Mouse (Mus musculus): Measurements from ENCODE around the gene Dach1. TPM values are rescaled to one million over a fixed set of nuclear protein-coding genes. Genes with fewer than 3 reads are reported as not detected.

Dach1 gene
- polyA plus RNA-seq, 1 experiment from 2014 or later: 9.4 TPM

DNA sequence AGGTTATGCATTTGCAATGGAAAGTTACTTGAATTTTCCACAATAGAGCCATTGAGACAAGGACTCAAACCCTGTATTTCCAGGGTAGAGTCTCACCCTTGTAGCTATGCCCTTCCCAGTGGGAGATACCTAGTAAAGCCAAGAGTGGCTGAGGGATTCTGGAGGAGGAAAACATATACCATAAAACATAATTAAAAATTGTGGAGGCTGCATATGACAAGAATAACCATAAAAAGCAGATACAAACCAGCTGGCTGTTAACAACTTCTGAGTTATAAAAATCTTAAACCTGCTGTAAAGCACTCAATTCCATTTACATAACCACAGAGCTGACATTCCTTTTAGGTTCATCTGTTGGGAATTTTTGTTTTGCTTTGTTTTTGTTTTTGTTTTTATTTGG, 171.0 kb downstream of the Dach1 start:
- DNase-seq (ENCODE audit: low spot score): no peak
- H3K4me3 ChIP-seq: no peak overlapping the region
- no peaks in the 10 kb centered on the region for H3K27me3 ChIP-seq (replicated peaks; ENCODE audit: low read depth, poor library complexity, severe bottlenecking)
- H3K4me1 ChIP-seq: no peaks in the 10 kb centered on the region
- H3K36me3 ChIP-seq (replicated peaks): no peaks in the 10 kb centered on the region
- H3K27ac ChIP-seq (replicated peaks): no peak overlapping the region
- H3K9me3 ChIP-seq: no peaks in the 10 kb centered on the region

DNA sequence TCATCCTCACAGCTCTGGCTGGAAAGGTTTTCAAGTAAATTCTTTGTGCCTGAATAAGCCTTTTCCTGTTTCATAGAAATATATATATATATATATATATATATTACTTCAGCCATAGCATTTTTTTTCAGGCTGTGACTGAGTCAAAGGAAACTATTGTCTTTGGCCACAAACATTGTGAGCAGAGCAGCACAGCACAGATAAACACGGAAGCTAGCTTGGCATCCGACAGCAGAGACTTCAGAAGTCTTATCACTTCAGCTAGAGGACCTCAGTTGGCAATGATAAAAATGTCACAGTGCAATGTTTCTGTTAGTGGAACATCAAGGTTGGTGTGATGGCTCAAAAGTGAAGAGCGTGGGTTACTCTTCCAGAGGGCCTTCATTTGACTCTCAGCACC, 186.3 kb downstream of the Dach1 start:
- H3K4me3 ChIP-seq: no peak overlapping the region
- no peaks in the 10 kb centered on the region for H3K36me3 ChIP-seq (replicated peaks)
- H3K4me1 ChIP-seq: peaks cover 25% of the 10 kb centered on the region
- no peaks in the 10 kb centered on the region for H3K9me3 ChIP-seq
- no peak overlapping the region for H3K27ac ChIP-seq (replicated peaks)
- no peaks in the 10 kb centered on the region for H3K27me3 ChIP-seq (replicated peaks; ENCODE audit: low read depth, poor library complexity, severe bottlenecking)
- DNase-seq (ENCODE audit: low spot score): no peak
- 78% methylated on average over 3 of the region's 3 CpGs for WGBS

DNA sequence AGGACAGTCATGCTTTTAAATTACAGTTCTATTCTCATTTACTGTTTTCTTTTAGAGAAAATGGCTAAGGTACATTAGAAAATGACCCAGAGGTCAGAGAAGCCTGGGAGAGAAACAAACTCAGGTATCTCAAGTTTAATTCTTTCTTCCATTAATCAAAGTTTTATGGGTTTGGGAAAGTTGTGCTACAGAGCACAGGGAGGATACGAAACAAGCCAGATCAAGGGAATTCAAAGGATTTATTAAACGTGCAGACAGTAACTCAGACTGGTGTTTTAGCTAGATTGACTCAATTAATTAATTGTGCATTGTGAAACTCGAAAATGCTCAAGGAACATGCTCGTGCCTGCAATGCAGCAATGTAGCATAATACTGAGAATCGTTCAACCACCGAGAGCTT, 186.9 kb downstream of the Dach1 start:
- no peak for DNase-seq (ENCODE audit: low spot score)
- no peaks in the 10 kb centered on the region for H3K9me3 ChIP-seq
- 81% methylated on average over 6 of the region's 6 CpGs for whole genome bisulfite sequencing
- peaks cover 25% of the 10 kb centered on the region for H3K4me1 ChIP-seq
- H3K27ac ChIP-seq (replicated peaks): no peak overlapping the region
- H3K36me3 ChIP-seq (replicated peaks): no peaks in the 10 kb centered on the region
- H3K27me3 ChIP-seq (replicated peaks; ENCODE audit: low read depth, poor library complexity, severe bottlenecking): no peaks in the 10 kb centered on the region
- H3K4me3 ChIP-seq: no peak overlapping the region

DNA sequence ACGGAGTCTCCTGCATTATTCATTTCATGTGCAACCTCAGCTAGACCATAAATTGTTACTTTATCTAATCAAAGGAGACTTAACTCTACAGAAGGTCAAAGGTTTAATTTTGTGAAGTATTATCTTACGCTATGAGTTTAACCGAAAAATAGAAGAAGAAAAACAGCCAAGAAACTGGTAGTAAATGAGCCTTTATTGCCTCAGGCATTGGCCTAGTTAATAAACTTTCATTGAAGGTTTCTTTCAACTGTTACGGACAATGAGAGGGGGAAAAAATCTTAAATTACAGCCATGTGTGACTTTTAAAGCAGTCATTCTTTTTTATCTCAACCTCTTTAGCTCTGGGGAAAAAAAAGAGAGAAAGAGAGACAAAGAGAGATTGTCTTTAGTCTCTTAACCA, 188.7 kb downstream of the Dach1 start:
- DNase-seq (ENCODE audit: low spot score): no peak
- H3K27me3 ChIP-seq (replicated peaks; ENCODE audit: low read depth, poor library complexity, severe bottlenecking): no peaks in the 10 kb centered on the region
- peaks cover 42% of the 10 kb centered on the region for H3K4me1 ChIP-seq
- H3K27ac ChIP-seq (replicated peaks): peak overlapping the region; percentile 6; the same call in 1 of the 2 replicates
- no peak overlapping the region for H3K4me3 ChIP-seq
- WGBS: 19% methylated on average over 4 of the region's 4 CpGs
- no peaks in the 10 kb centered on the region for H3K9me3 ChIP-seq
- no peaks in the 10 kb centered on the region for H3K36me3 ChIP-seq (replicated peaks)

DNA sequence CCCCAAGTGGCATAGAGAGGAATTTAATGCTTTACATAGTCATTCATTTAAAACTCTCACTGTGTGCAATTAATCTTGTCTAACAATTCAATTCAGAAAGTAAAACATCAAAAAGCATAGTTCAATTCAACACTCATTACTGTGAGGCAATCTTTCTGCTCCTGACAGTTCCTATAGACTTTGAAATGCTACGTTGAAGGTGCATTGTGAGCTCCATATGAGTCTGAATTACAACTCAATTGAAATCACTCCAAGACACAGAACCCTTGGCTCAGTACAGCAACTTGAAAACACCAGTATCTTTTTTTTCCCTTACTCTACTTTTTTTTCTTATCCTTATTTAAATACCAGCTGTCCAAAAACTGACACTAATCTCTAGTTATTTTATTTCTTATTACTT, 193.5 kb downstream of the Dach1 start:
- WGBS: 22% methylated on average over 1 of the region's 1 CpGs
- H3K9me3 ChIP-seq: no peaks in the 10 kb centered on the region
- DNase-seq (ENCODE audit: low spot score): no peak
- no peaks in the 10 kb centered on the region for H3K27me3 ChIP-seq (replicated peaks; ENCODE audit: low read depth, poor library complexity, severe bottlenecking)
- no peaks in the 10 kb centered on the region for H3K36me3 ChIP-seq (replicated peaks)
- no peak overlapping the region for H3K4me3 ChIP-seq
- peaks cover 35% of the 10 kb centered on the region for H3K4me1 ChIP-seq
- H3K27ac ChIP-seq (replicated peaks): no peak overlapping the region

DNA sequence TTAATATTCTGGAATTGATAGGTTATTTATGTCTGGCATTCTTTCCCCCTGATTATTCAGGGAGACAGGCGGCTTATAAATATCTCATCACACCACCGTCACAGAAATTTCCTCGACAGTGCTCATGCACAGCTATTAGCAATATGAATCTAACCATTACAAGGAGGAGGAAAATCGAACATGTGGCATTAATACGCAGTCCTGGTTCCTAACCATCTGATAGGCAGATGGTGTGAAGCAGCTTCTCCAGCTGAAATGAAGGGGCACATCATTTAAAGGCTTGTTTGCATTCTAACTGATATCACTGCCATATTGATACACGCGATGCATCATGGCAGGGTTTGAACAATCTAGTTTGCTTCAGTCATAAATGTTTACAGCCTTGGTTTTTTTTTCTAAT, 194.1 kb downstream of the Dach1 start:
- no peaks in the 10 kb centered on the region for H3K36me3 ChIP-seq (replicated peaks)
- WGBS: 73% methylated on average over 7 of the region's 7 CpGs
- peak; percentile 15 for DNase-seq (ENCODE audit: low spot score)
- no peak overlapping the region for H3K27ac ChIP-seq (replicated peaks)
- H3K4me1 ChIP-seq: peaks cover 29% of the 10 kb centered on the region
- no peaks in the 10 kb centered on the region for H3K9me3 ChIP-seq
- no peaks in the 10 kb centered on the region for H3K27me3 ChIP-seq (replicated peaks; ENCODE audit: low read depth, poor library complexity, severe bottlenecking)
- H3K4me3 ChIP-seq: no peak overlapping the region

DNA sequence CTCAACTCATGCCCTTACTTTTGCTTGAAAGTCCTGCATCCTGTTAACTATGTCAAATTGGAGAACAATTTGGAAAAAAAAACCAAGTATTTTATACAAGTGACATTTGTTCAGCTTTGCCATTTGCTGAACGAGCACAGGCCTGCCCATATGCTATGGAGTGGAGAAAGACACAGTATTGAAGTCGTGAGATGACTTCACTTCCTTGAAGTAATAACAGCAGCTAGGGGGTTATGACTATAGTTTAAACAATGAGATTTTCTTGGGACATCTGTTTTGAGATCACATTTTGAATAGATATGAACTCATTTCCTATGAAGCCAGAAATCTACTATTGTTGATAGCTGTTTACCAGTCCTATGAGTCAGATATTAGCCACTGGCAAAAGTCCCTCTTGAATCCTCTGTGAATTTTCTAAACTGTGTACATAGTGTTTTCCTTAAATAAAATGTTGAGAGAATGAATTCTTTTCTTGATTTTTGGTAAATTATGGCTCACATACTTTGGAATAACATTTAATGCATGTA, 205.0 kb downstream of the Dach1 start:
- Histone ChIP-seq H3K4me1 (peaks cover 14% of the 10 kb centered on the region), H3K9me3 (no peaks in the 10 kb centered on the region), H3K4me3 (no peak overlapping the region), H3K27me3 (replicated peaks; ENCODE audit: low read depth, poor library complexity, severe bottlenecking) (no peaks in the 10 kb centered on the region), H3K27ac (replicated peaks) (no peak overlapping the region), H3K36me3 (replicated peaks) (no peaks in the 10 kb centered on the region)
- 74% methylated on average over 2 of the region's 2 CpGs for WGBS
- DNase-seq (ENCODE audit: low spot score): no peak

DNA sequence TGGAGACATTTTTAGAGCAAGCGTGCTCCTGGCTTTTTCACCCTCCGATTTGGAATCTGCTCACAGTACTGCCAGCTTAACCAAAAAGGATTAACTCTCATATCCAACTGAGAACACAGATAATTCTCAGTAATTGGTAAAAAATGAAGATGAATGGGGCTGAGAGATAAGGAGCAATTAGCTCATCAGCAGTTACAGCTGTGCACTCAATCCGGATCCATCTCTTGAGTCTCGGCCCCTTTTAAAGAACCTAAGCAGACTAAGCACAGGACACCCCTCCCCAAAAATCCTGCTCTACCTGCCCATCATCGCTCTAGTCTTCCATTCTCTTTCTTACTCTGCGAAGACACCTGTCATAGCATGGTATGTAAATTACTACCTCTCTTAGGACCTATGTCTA, 205.9 kb downstream of the Dach1 start:
- Histone ChIP-seq H3K9me3 (no peaks in the 10 kb centered on the region), H3K27ac (replicated peaks) (no peak overlapping the region), H3K36me3 (replicated peaks) (no peaks in the 10 kb centered on the region), H3K27me3 (replicated peaks; ENCODE audit: low read depth, poor library complexity, severe bottlenecking) (no peaks in the 10 kb centered on the region), H3K4me3 (no peak overlapping the region), H3K4me1 (peaks cover 14% of the 10 kb centered on the region)
- 80% methylated on average over 6 of the region's 6 CpGs for WGBS
- no peak for DNase-seq (ENCODE audit: low spot score)

DNA sequence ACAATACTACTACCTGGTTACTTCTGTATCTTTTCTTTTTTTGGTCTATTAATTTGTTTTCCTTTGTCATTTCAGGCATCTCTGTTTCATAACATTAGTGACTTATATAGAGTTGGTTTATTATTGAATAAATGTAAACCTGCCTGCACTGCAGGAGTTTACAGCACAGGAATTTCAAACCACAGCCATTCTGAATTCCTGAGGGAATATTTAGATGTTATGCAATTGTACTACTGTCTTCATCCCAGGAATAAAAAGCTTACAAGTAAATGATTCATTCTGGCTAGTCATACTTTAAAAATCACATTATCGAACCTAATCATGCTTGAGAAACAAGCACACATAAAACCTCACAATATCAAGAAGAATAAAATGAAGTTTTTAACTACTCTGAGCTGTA, 213.2 kb downstream of the Dach1 start:
- H3K27ac ChIP-seq (replicated peaks): no peak overlapping the region
- DNase-seq (ENCODE audit: low spot score): no peak
- no peaks in the 10 kb centered on the region for H3K9me3 ChIP-seq
- H3K4me3 ChIP-seq: no peak overlapping the region
- peaks cover 11% of the 10 kb centered on the region for H3K4me1 ChIP-seq
- H3K36me3 ChIP-seq (replicated peaks): no peaks in the 10 kb centered on the region
- no peaks in the 10 kb centered on the region for H3K27me3 ChIP-seq (replicated peaks; ENCODE audit: low read depth, poor library complexity, severe bottlenecking)
- WGBS: 92% methylated on average over 1 of the region's 1 CpGs

DNA sequence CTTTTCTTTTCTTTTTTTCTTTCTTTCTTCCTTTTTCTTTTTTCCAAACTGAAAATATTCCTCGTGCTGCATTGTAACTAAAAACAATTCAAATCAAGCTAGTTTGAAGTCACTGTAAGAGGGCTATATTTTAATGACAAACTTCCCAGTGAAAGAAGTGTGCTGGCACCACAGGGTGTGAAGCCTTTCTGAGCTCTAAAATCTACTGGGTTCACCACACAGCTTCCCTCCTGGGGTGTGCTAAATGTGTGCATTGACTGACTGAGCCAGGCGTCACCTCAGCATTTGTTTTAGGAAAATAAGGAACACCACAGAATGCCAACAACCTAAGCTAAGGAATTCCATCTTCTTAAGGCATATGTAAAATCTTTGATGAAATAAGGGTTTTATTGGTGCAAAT, 224.1 kb downstream of the Dach1 start:
- WGBS: 58% methylated on average over 2 of the region's 2 CpGs

DNA sequence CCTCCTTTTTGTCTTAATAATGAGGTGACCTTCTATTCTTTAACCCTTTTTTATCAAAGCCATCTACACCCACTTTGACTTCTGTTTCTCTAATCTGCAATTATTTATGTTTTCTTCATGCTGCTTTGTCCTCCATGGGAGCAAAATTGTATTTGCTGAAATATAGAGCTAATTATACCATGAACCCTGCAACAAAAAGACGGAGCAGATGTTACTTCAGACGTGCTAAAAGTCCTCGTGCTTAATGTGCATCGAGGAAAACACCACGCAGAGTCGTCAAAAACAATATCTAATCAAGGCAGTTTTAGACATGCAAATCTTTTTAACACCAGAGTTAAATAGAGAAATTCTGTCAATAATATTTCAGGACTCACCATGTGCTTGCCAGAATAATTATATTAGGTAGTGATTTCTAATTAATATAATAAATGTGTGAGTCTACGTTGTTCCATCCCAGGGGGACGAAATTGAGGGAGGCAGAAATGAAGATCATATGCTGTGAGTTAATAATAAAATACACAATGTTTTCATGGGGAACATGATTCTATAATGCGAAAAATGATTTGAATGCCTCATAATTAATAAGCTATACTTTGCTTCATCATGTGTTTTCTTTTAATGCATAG, 224.8 kb downstream of the Dach1 start:
- H3K4me3 ChIP-seq: no peak overlapping the region
- no peaks in the 10 kb centered on the region for H3K36me3 ChIP-seq (replicated peaks)
- no peaks in the 10 kb centered on the region for H3K4me1 ChIP-seq
- WGBS: 77% methylated on average over 9 of the region's 9 CpGs
- no peaks in the 10 kb centered on the region for H3K9me3 ChIP-seq
- H3K27ac ChIP-seq (replicated peaks): no peak overlapping the region
- no peak for DNase-seq (ENCODE audit: low spot score)
- no peaks in the 10 kb centered on the region for H3K27me3 ChIP-seq (replicated peaks; ENCODE audit: low read depth, poor library complexity, severe bottlenecking)

More for the DNA sequence above, 224.1 kb downstream of the Dach1 start:
- no peak for DNase-seq (ENCODE audit: low spot score)
- Histone ChIP-seq H3K4me1 (no peaks in the 10 kb centered on the region), H3K27me3 (replicated peaks; ENCODE audit: low read depth, poor library complexity, severe bottlenecking) (no peaks in the 10 kb centered on the region), H3K36me3 (replicated peaks) (no peaks in the 10 kb centered on the region), H3K4me3 (no peak overlapping the region), H3K9me3 (no peaks in the 10 kb centered on the region), H3K27ac (replicated peaks) (no peak overlapping the region)

DNA sequence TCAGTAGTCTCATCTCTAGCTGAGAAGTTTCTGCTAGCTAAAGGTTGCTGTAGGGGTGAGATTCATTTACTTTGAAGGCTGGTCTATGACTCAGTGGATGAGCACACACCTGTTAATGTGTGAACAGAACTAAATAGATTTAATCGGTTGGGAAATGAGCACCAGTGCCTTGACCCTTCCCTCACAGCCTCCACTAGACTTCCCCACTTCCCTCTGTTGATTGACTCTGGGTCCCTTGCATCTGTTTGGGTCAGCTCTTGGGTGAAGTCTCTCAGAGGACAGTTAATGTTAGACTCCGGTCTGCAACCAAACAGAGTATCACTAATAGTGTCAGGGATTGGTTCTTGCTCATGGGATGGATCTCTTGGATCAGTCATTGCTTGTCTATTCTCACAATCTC, 227.2 kb downstream of the Dach1 start:
- Histone ChIP-seq H3K27ac (replicated peaks) (no peak overlapping the region), H3K4me1 (no peaks in the 10 kb centered on the region), H3K4me3 (no peak overlapping the region), H3K9me3 (no peaks in the 10 kb centered on the region), H3K36me3 (replicated peaks) (no peaks in the 10 kb centered on the region), H3K27me3 (replicated peaks; ENCODE audit: low read depth, poor library complexity, severe bottlenecking) (no peaks in the 10 kb centered on the region)
- no peak for DNase-seq (ENCODE audit: low spot score)
- 94% methylated on average over 2 of the region's 2 CpGs for WGBS

DNA sequence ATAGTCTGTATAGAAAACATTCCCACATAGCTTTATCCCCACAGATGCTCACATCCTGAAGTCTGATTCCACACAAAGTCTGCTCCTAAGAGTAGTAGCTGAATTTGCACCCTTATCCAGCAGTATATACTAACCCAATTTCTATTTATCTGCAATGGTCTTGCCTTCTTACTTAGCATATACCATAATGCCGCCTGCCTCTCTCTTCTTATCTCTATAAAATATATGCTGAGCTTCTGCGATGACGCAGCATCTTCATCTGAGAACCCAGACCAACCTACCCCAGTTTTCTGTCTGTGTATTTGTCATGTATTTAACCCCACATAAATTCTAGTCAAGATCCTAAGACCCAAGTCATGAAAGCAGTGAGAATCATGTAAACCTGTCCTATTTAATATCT, 272.9 kb downstream of the Dach1 start:
- H3K36me3 ChIP-seq (replicated peaks): no peaks in the 10 kb centered on the region
- H3K27ac ChIP-seq (replicated peaks): no peak overlapping the region
- H3K9me3 ChIP-seq: no peaks in the 10 kb centered on the region
- 95% methylated on average over 3 of the region's 3 CpGs for WGBS
- no peaks in the 10 kb centered on the region for H3K4me1 ChIP-seq
- H3K27me3 ChIP-seq (replicated peaks; ENCODE audit: low read depth, poor library complexity, severe bottlenecking): no peaks in the 10 kb centered on the region
- no peak for DNase-seq (ENCODE audit: low spot score)
- H3K4me3 ChIP-seq: no peak overlapping the region

Measured in embryonic facial prominence, embryonic 10.5 days (tissue).